Mouse (Mus musculus) MEL-GATA-1-ER (cell line): Measurements from ENCODE around the gene Git2.

Experiments used
- DNase-seq: peaks from one replicate; pipeline ENCODE4 v3.0.0-alpha.2; 2012; ENCODE audit warnings: low read depth; ENCODE audit errors: extremely low read depth

Git2 gene

GRCm38 (mm10) chr5:114797253-114797652 is 21.9 kb upstream of the Git2 start:
- DNase-seq, result no peak

- no peak for DNase-seq
These were observed 21.1 kb upstream of the Git2 start for GRCm38 (mm10) chr5:114796299-114797012.

- no peak for DNase-seq
These were observed 20.3 kb upstream of the Git2 start for GRCm38 (mm10) chr5:114795653-114796052.

- DNase-seq, result no peak
These were observed 19.9 kb upstream of the Git2 start for GRCm38 (mm10) chr5:114795231-114795630.

- DNase-seq, result no peak
These were observed 19.3 kb upstream of the Git2 start for GRCm38 (mm10) chr5:114794609-114795008.

GRCm38 (mm10) chr5:114793317-114793716 is 18.0 kb upstream of the Git2 start:
- no peak for DNase-seq

- no peak for DNase-seq
These were observed 9.9 kb upstream of the Git2 start for GRCm38 (mm10) chr5:114785196-114785595.

GRCm38 (mm10) chr5:114784622-114785165 is 9.4 kb upstream of the Git2 start:
- DNase-seq, result peak; percentile 73

- peak; percentile 65 for DNase-seq
These were observed 8.3 kb upstream of the Git2 start for GRCm38 (mm10) chr5:114783405-114784163.

GRCm38 (mm10) chr5:114782991-114783390 is 7.7 kb upstream of the Git2 start:
- DNase-seq, result no peak

GRCm38 (mm10) chr5:114780912-114781311 is 5.6 kb upstream of the Git2 start:
- peak; percentile 47 for DNase-seq

GRCm38 (mm10) chr5:114779956-114780489 is 4.7 kb upstream of the Git2 start:
- no peak for DNase-seq

- no peak for DNase-seq
These were observed 857 bp upstream of the Git2 start for GRCm38 (mm10) chr5:114776174-114776573.

GRCm38 (mm10) chr5:114774403-114775051 is 790 bp downstream of the Git2 start, which contains the start of gene Ankrd13a:
Ankrd13a (plus strand) TSS chr5:114774677.
- peak; percentile 85 for DNase-seq

- DNase-seq, result peak; percentile 42
These were observed 1.5 kb downstream of the Git2 start for GRCm38 (mm10) chr5:114773780-114774179.

- peak; percentile 88 for DNase-seq
These were observed 2.1 kb downstream of the Git2 start for GRCm38 (mm10) chr5:114773211-114773710.

GRCm38 (mm10) chr5:114772456-114773203 is 2.7 kb downstream of the Git2 start:
- DNase-seq, result no peak

GRCm38 (mm10) chr5:114771796-114772195 is 3.5 kb downstream of the Git2 start:
- DNase-seq, result peak; percentile 43

GRCm38 (mm10) chr5:114769786-114770185 is 5.5 kb downstream of the Git2 start:
- no peak for DNase-seq

GRCm38 (mm10) chr5:114767185-114767584 is 8.1 kb downstream of the Git2 start:
- no peak for DNase-seq

- DNase-seq, result no peak
These were observed 8.6 kb downstream of the Git2 start for GRCm38 (mm10) chr5:114766686-114767085.
